Mouse (Mus musculus) heart, adult 18-20 months (tissue): ENCODE results near the gene Cdc42se1. TPM values are rescaled to one million over a fixed set of nuclear protein-coding genes. Genes with fewer than 3 reads are reported as not detected.

Experiments
- DNase-seq, 2 experiments: peaks; one replicate each; pipeline ENCODE4 v3.0.0; 2021 to 2022; ENCODE audit warnings: mixed read lengths in 1 of 2
- total RNA-seq, 2 experiments: library from RNA; stranded (reverse); gene quantifications; 2 replicates each; pipeline ENCODE4 v1.2.3; 2021

The Cdc42se1 gene
- total RNA-seq, 2 experiments from 2014 or later, result 19.3 to 21.8 TPM

- no peak for DNase-seq
These were observed 56.2 kb downstream of the Cdc42se1 start for GRCm38 (mm10) chr3:95284501-95285281.

GRCm38 (mm10) chr3:95285390-95285789 lies 56.9 kb downstream of the Cdc42se1 start:
- no peak for DNase-seq

Other genes starting within 250 kb of the Cdc42se1 start
- gene Zfp687, start 213.3 kb upstream of the Cdc42se1 start, total RNA-seq, result 10 to 100 TPM; 10.3 to 12.0 TPM
- gene Psmd4, start 186.1 kb upstream of the Cdc42se1 start, total RNA-seq, result 100 to 1,000 TPM; 146 to 151 TPM
- gene Pip5k1a, start 121.8 kb upstream of the Cdc42se1 start, total RNA-seq, result 10 to 100 TPM; 14.9 to 15.3 TPM
- 10 to 100 TPM; 32.1 to 32.5 TPM for gene Vps72, start 117.7 kb upstream of the Cdc42se1 start, total RNA-seq
- gene Tmod4, start 104.3 kb upstream of the Cdc42se1 start, total RNA-seq, result 10 to 100 TPM; 34.7 to 36.3 TPM
- 10 to 100 TPM; 36.5 to 38.3 TPM for gene Scnm1, start 94.7 kb upstream of the Cdc42se1 start, total RNA-seq
- gene Lysmd1, start 94.6 kb upstream of the Cdc42se1 start, total RNA-seq, result 1 to 10 TPM; 4.5 to 4.7 TPM
- gene Tnfaip8l2, start 86.4 kb upstream of the Cdc42se1 start, total RNA-seq, result 1 to 10 TPM; 2.2 to 2.6 TPM
- 1 to 10 TPM; 4.0 to 4.8 TPM for gene Sema6c, start 68.3 kb upstream of the Cdc42se1 start, total RNA-seq
- gene Gabpb2, start 10.8 kb upstream of the Cdc42se1 start, total RNA-seq, result 10 to 100 TPM; 11.2 to 13.9 TPM
- 1 to 10 TPM; 6.8 to 8.6 TPM for gene Mllt11, start 3.4 kb downstream of the Cdc42se1 start, total RNA-seq
- not detected for gene Gm128, start 12.9 kb downstream of the Cdc42se1 start, total RNA-seq
- not detected for gene Bnipl, start 22.5 kb downstream of the Cdc42se1 start, total RNA-seq
- 10 to 100 TPM; 19.1 to 23.2 TPM for gene Mindy1, start 52.6 kb downstream of the Cdc42se1 start, total RNA-seq
- 10 to 100 TPM; 25.5 to 25.6 TPM for gene Prune1, start 53.3 kb downstream of the Cdc42se1 start, total RNA-seq
- under 1 TPM; 0.59 to 0.65 TPM for gene Anxa9, start 78.4 kb downstream of the Cdc42se1 start, total RNA-seq
- 10 to 100 TPM; 30.3 to 32.4 TPM for gene Cers2, start 86.1 kb downstream of the Cdc42se1 start, total RNA-seq
- 10 to 100 TPM; 10.9 to 11.6 TPM for gene Setdb1, start 128.5 kb downstream of the Cdc42se1 start, total RNA-seq
- gene 4930558C23Rik, start 174.1 kb downstream of the Cdc42se1 start, total RNA-seq, result not detected
- gene Arnt, start 205.7 kb downstream of the Cdc42se1 start, total RNA-seq, result 10 to 100 TPM; 34.0 to 34.9 TPM